Mouse (Mus musculus) spleen, postnatal 10 days (tissue): Measurements from ENCODE around the gene Gphb5.
"Not testable (repeated sequence)": the region's sequence is repeated elsewhere in the genome, so short reads cannot be mapped to it uniquely, and the experiment has no call there.

Experiments
- DNase-seq, 2 experiments: peaks; one replicate each; pipeline ENCODE4 v3.0.0; 2021 to 2022; ENCODE audit warnings: low spot score in 2 of 2

The Gphb5 gene

DNA sequence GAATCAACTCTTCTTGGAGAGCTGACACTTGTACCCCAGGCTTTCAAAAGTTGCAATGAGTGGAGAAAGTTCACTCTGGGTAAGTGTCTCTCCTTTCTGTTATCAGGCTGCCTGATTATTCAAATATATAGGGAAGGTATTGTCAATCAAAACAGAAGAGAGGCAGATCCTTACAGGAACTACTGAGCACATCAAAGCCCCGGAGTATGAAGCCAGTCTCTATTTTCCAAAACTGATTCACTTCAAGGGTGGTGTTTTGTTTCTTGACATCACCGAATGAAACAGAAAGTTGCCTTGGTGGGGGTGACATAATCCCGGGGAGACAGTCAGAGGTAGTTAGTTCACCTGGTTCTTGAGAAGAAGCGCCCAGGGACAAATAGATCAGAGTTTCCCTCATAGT lies at the start of gene Gphb5:
TSS of gene Gphb5 (minus strand) at position 101 of the 400 bp plus-strand sequence.
- no peak for DNase-seq

DNA sequence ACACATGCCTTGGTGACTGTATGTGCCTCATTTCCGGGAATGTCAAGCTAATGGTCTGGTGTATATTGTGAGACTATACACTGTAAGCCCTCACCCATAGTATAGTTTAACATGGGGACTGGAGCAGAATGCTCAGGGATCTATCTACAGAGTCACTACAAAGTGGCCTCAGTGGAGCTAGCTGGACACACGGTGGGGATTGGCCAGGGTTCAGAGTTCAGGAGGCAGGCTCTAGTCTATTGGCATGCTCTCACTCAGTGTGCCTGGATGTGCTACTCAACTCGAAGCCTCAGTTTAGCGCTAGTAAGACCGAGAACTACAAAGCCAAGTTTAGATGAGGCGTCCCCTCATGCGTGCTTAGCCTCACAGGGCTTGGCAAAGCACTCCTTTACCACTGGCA lies 49.6 kb upstream of the Gphb5 start:
- DNase-seq: no peak

DNA sequence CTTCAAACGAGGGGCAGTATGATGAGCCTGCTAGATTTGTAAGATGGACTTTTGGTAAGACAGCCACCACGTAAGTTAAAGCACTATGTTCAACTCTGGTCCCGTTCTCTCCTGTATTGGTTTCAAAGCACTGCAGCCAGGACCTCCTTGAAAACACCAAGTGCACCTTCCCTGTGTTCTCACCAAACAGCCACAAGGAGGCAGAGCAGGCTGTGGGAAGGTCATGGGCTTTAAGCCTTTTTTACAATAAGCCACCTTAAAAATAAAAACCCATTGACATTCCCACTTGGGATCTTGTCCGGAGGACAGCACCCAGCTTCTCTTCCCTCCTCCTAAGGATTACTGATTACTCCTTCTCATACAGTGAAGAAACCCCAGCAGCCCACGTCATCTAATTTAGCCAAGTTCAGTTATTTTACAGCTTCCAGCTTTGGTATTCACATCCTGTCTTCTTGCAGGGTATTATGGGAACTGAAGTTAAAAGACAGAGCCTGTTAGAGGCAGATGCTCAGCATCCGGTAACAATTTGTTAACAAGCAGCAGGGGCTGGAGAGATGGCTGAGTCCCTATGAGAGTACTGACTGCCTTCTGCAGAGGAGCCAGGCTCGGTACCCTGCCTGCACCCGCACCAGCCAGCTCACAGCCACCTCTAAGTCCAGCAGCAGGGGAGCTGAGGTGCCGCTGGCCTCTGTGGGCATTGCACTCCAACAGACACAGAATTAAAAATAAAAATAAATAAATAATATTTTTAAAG lies 47.6 kb upstream of the Gphb5 start:
- DNase-seq: no peak

DNA sequence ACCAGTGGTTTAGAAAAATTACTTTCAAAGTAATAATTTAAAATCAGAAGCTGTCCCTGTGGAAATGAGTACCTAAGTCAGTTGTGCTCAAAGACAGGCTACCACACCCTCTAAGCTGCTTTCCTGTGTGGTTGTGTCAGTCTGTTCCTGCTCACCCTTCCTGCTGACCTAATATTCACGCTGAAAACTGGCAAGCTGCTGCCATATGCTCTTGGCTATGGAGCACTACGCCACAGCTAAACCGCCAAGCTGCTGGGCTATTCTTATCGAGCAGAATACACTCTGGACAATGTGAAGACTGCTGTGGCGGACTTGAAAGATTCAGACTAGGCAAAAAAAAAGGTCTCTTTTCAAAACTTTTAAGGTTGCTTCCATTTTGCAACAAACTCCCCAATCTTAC lies 44.0 kb upstream of the Gphb5 start:
- DNase-seq: no peak

DNA sequence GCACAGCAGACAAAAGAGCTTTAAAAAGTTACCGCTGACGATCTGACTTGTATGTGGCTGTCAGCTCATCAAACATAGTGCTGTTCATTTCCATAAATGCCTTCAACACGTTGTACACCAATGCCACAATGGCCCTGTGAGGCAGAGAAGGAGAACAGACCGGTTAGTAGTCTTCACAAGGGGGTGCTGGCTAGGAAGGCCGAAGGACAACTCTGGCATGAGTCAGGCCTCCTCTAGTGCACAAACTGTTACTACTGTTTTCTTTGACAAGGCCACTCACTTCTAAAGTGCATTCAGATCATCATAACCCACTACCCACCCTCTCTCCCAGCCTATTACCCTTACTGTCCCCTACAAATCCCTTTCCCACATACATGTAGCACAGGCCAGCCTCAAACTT lies 43.1 kb upstream of the Gphb5 start:
- DNase-seq: no peak

DNA sequence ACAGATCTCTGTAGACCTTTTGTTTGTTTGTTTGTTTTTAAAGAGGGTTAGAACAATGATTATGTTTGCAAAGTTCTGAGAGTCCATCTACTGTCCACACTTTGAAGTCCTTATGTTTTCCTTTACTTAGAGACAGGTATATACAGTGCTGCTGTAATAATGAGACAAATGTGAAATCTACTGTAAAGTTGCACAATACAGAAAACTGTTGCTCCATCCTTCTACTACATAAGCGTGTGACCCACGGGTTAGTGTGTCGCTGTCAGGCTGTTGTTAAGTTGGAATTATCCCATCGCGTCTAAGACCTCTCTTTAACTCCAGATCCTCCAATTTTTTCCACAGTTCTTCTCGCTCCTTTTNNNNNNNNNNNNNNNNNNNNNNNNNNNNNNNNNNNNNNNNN lies 36.9 kb upstream of the Gphb5 start:
- DNase-seq: no peak

DNA sequence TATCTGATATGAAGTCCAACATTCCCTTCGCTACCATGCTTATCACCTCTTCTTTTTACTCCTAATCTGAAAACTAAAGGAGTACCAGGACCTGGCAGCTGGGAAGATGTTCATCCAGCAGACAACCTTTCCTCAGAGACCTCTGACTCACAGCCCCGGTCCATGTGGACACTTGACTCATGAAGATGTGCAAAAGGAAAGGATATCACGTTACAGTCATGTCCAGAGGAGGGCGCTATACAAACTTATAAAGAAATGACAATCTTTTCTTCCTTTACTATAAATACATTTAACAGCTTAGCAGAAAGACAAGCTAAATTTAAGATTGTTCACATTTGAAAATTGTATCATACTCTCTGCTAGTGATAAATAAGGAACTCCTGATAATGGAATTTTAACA lies 36.4 kb upstream of the Gphb5 start:
- DNase-seq: no peak

DNA sequence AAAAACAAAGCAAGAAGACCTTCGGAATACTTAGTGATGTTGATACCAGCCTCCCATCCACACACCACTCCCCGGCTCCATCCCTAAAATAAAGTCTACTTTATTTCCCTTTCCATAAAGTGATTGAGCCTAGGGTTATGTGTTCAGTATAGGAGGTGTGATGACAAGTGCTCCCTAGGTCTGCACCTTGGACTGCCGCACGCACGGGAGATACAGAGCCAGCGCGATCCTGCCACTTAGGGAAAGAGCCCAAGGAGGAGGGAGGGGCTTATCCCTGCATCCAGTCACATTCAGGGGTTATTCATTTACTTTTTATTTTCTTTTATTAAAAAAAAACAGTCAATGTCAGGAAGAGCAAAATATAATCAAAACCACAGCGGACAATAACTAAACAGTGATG lies 34.0 kb upstream of the Gphb5 start:
- no peak for DNase-seq

DNA sequence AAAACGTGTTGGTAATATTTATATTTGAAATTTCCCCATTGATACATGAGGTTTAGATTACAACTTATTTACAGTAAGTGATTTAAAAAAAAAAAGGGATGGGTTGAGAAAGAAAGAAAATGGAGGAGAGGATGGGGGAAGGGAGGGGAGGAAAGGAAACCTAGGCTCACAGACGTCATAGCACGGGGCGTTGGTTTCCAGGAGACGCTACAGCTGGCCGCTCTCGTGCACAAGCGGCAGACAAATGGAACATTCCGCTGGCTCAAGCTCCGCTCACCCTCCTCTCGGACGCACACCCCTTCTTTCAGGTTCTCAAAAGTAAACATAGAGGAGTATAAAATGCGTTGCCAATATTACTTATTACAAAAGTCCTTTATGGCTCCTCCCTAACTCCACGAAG lies 33.4 kb upstream of the Gphb5 start:
- no peak for DNase-seq

DNA sequence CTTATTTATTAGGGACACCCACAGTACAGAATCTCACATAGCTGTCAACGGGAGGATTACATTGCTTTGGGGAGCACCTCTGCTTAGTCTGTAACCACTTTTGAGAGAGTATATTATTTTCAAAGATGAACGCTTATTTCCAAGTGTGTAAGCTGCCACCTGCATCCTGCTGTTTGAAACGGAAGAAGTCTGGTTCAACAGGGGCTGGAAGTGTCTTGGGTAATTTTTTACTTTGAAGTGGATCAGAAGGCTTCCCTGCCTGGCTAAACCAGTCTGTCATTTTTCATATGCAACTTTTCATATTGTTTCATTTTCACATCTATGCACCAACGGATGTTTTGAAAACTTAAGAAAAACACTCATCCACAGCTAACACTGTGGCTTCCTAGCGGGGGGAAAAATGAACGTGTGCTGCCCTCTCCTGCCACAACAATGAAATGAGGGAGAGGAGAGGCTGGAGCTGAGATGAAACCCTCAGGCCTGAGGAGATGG lies 32.9 kb upstream of the Gphb5 start:
- DNase-seq: no peak

DNA sequence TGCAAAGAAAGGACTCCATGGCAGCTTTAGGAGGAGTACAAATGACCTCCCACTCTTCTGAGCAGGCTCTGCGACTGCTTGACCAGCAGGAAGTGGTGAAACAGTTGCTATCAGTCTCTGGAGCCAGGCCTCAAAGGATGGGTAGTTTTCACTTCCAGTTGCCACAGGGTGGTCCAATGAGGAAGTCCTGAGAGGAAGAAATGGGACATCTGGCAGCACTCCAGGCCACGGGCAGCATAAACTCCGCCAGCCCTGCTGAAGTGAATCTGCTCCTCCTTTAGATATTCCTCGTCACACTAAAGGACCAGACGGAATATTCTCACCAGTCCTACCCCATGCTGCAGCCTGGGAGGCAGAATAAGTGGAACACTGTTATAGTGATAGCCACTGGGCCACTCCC lies 32.3 kb upstream of the Gphb5 start:
- peak in 1 of 2 experiments; percentile 37 for DNase-seq

DNA sequence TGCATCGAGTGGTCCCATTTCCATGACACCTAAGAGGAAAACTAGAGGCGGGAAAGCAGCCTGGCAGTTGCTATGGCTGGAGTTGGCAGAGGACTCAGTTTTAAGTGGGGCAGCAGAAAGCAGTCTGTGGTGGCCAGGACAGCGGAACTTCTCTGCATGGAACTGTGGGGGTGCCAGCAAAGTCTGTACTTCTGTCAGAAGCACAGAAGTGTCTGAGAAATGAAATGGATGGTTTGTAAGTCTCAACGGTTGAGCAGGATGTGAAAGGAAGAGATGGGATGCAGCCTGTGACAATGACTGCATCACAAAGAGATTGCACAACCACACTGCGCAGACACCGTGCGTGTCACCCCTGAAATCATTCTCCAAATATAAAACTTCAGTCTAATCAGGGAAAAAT lies 29.7 kb upstream of the Gphb5 start:
- no peak for DNase-seq

DNA sequence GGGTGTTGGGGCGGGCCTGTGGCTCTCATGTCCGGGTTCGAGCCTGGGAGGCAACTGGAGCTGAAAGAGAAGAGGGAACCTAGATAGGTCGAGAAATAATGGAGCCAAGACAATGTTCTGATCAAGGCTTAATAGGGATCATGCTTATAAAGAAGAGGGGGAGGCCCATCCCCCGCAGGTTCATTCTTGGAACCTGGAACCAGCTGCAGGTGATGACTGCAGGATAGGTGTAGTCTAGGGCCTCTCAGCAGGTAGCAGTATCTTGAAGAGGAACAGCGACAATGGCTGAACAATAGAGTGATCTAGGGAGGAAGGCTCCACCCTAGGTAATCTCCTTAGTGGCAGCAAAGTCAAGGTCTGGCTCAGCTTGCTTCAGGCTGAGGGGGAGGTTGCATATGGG lies 15.8 kb upstream of the Gphb5 start:
- not testable (repeated sequence) for DNase-seq

DNA sequence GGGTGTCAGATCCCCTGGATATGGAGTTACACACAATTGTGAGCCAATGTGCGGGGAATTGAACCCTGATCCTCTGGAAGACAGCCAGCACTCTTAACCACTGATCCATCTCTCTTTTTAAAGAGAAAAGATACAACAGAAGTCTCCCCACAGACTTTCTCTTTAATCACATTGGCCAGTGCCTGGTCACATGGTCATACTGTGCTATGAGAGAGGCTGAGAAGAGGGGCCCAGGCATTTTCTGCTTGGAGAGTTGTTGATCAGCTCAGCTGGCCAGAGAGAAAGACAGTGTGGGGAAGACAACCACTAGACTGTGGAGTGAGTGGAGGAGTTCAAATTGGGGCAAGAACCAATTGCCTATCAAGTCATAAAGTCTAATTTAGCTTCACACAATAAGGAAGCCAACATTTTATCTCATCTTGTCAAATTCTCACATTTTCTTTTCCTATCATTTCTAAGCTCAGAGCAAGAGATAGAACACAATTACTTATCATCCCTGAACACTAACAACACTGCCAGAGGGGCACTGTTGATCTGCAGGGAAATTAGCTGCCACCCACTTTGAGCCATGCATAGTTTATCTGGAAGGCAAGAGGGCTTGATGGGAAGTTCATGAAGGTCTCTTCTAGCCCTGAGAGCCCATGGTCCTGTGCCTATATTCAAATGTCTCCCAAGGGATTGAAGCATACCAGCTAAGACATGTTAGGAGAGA lies 13.3 kb upstream of the Gphb5 start:
- DNase-seq: no peak

DNA sequence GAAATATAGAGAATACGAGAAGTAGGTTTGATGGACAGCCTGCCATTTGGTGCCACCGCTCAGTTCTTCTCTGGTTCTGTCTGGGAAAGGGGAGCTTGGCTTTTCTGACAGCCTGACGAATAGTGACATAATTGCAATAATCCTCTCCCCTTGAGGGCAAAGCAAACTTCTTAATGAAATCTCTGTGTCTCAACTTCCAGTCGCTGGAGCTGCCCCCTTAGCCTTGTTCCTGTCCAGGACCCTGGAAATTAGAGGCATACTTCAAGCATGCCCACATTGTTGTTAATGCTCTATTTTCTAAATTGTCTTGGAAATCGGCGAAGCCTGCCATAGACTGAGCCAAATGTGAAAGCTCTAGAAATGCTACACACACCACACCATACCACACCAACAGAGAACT lies 12.1 kb upstream of the Gphb5 start:
- DNase-seq: no peak

DNA sequence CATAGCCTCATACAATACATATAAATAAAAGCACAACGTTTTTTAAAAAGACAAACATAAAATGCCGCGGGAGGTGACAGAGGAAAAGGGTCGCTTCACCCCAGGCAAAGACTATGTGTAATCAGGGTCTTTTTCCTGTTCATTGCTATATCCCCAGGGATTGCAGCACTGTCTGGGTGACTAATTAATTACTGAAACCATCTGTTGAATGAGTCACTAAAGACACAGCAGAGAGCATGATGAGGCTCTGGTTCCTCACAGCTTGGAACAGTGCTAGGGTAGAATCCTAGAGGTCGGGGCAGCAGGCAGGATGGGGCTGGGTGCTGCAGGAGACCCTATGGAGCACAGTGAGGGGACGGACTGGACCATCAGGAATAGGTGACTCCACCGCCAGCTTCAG lies 9.3 kb upstream of the Gphb5 start:
- DNase-seq: no peak

DNA sequence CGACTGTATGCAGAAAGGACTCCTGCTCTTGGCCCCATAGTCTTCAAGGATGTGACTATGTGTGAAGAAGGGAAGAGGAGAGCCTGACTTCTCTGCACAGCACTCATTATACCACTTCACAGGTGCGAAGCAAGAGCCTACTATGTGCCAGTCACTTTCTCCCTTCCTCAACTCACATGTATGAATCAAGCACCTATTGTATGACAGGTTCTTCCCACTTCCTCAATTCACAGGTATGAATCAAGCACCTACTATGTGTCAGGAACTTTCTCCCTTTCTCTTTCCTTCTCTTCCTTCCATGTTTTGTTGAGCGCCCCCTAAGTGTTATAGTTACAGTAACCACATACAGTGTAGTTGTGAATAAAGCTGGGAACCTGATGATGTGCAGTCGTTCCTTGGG lies 8.2 kb upstream of the Gphb5 start:
- no peak for DNase-seq

DNA sequence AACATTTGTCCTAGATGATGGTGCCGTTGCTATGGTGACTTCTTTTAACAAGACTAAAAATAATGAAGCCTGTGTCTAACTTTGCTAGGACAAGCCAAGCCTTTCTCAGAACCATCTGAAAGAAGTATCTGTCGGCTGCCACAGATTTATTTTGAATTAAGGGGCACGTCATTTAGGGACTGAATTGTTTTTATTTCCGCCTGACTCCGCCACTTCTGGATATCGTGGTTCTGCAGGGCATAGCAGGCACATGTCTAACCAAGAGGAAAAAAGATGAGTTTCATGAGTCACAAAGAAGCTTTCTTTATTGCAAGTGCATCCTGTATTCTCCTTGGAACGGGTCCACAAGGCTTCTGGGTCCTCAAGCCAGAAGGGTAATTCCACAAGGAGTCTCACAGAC lies 7.8 kb upstream of the Gphb5 start:
- DNase-seq: no peak

DNA sequence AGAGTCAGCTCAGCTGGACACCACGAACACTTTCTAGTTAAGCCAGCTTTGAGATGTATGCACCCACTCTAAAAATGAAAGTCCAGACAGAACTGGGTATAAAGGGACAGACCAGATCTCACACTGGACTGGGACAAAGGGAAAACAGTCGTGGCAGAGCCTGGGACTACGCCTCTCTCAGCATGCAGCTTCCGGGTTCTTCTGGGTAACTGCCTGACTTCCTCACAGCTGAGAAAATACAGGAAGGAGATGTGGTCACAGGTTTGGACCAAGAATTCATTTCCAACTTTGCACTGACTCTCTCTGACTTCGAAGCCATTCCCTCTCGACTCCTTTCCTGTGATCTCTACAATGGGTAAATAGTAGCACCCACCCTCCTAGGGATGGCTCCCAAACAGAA lies 1.6 kb downstream of the Gphb5 start:
- DNase-seq: no peak

DNA sequence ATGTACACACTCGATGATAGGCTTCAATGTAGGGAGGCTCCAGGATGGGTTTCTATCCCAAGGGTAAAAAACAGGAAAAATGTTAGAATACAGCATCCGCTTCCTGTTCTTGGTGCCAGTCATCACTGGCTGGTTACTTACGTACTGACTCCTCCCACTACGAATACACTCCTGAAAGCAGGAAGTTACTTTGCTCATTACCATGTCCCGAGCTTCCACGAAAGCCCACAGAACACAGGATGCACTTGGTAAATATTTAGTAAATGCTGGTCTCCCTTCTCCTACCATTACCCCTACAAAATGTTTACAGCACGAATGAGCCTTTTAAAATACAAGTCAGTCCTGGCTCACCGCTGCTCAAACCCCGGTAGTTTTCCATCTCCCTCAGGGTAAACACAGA lies 3.6 kb downstream of the Gphb5 start:
- no peak for DNase-seq

DNA sequence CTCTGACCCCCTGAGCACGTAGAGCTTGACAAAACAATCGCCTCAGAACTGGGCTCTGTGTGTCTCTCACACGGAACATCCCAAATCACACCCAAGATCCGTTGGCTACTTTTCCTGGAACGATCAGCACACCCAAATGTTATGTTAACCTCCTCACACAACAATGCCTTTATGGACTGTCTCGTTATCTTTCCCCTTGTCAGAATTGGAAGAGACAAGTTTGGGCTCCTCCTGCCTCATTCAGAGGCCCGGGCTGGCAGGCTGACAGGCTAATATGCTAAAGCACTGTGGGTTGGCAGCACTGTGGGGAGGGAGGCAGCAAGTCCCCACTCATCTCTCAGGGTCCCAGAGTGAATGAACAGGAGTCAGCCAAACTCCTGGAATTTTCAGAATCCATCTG lies 19.5 kb downstream of the Gphb5 start:
- DNase-seq: no peak

DNA sequence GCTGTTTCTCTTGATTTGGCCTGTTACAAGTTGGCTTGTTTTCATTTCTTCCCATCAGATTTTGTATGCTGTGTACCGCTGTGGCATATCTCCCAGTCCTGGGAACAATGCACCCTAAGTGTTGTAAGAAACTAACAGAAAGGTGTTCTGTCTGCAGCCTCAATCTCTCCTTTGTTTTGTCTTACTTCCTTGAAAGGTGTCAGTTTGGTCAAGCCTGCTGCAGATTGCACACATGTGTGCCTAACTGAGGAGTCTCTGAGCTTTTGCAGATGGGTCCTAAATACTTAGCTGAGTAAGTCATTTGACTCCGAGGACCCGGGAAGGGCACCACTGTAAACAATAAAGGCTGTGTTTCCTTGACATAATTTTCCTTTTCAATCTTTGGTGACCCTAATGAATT lies 20.0 kb downstream of the Gphb5 start:
- no peak for DNase-seq

DNA sequence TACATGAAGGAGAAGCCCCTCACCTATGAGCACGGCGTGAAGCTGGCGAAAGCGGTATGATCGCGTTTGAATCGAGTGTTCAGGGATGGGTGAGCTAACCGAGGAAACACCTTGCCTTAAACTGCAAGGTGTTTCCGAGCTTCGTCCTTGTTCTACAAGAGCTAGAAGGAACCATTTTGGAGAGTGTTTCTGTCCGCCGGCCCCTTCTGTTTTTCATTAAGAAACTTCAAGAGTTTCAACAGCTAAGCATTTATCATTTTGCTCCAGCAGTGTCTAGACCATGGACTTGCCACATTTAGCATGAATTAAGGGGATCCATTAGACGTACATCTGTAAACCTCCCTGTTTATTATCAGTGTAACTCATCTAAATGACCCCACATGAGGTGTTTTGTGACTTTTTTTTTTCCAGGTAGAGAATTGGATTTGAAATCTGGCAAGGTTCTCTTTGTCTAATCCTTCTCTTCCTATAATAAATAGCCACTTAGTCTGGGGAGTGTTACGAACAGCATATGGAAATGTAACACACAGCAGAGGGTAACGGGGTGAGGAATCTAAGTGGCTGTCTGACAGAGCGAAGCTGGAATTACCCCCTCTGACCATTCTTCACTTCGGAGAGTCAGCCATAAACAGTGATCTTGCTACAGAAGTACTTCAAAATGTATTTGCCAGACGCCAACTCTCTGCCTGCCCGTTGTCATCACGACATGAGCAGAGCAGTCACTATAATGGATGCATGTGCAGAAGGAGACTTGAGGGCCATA lies 22.4 kb downstream of the Gphb5 start:
- no peak for DNase-seq
